In genomic region chr19:41737657-41738428, GRCm38 (mm10) we compare ENCODE assay signal across 9 mouse cellular contexts. TPM values are rescaled to one million over a fixed set of nuclear protein-coding genes. Genes with fewer than 3 reads are reported as not detected.
DNase-seq lines count a peak whose midpoint lies in the region; ATAC-seq and TF ChIP-seq lines count a peak whose summit lies in the region.
"Had no signal": no experiment of that assay in that cellular context is flagged by ENCODE, and none has a peak within 500 bp of the region (broad histone marks: within the 10 kb centered on the region; RNA-seq: fewer than 3 reads in every experiment).

No protein-coding gene starts in this region.

- no peak overlapping the region for H3K9ac ChIP-seq in stomach, embryonic 14.5 days (replicated peaks; ENCODE audit: low read depth, low read length)
- no peak overlapping the region for H3K9ac ChIP-seq in stomach, postnatal 0 days (ENCODE audit: low read length)

- no peaks in the 10 kb centered on the region for H3K9me3 ChIP-seq in stomach, embryonic 14.5 days (ENCODE audit: control insufficient read depth, low read depth, low read length)
- H3K9me3 ChIP-seq in stomach, postnatal 0 days (ENCODE audit: control insufficient read depth, low read length), result no peaks in the 10 kb centered on the region

- DNase-seq in cerebellum, postnatal 14 days, result peak; percentile 73 to 79
- no peak for DNase-seq in cerebellum, adult 9-11 months
- no peak for DNase-seq in stomach, postnatal 0 days (ENCODE audit: low spot score)
- DNase-seq in left cerebral cortex, adult 8-10 months (ENCODE audit: low spot score in 2 of 2), result peak; percentile 21 to 63
- peak; percentile 34 for DNase-seq in neural tube, embryonic 10.5 days (ENCODE audit: extremely low spot score, low spot score)
- no peak for DNase-seq in spleen, adult 12 weeks (ENCODE audit: low spot score)
- no peak for DNase-seq in urinary bladder, postnatal 25 days (ENCODE audit: low spot score)

- 0 out of 2 replicates have a peak overlapping the region, but pooled peaks have one; percentile 1 for H3K4me2 ChIP-seq in stomach, embryonic 14.5 days (replicated peaks; ENCODE audit: low read depth, low read length)
- no peak overlapping the region for H3K4me2 ChIP-seq in stomach, postnatal 0 days (replicated peaks; ENCODE audit: low read depth)

- H3K4me1 ChIP-seq in stomach, embryonic 14.5 days (ENCODE audit: control insufficient read depth, insufficient read depth, low read length), result peaks cover 9% of the 10 kb centered on the region; the same call in 1 of the 2 replicates
- no peaks in the 10 kb centered on the region for H3K4me1 ChIP-seq in stomach, postnatal 0 days (replicated peaks; ENCODE audit: control insufficient read depth, insufficient read depth)

- no peak for ATAC-seq in stomach, embryonic 14.5 days (ENCODE audit: insufficient number of reproducible peaks, insufficient read depth, low FRiP score, low read depth)
- no peak for ATAC-seq in stomach, postnatal 0 days (ENCODE audit: low FRiP score, low TSS enrichment)

- no peak overlapping the region for H3K27ac ChIP-seq in stomach, embryonic 14.5 days (ENCODE audit: low read length)
- H3K27ac ChIP-seq in stomach, postnatal 0 days (replicated peaks), result no peak overlapping the region

- H3K4me3 ChIP-seq in stomach, embryonic 14.5 days (ENCODE audit: low read depth, low read length), result no peak overlapping the region
- H3K4me3 ChIP-seq in stomach, postnatal 0 days (ENCODE audit: low read depth, low read length), result no peak overlapping the region

- H3K27me3 ChIP-seq in stomach, embryonic 14.5 days (ENCODE audit: control insufficient read depth, insufficient read depth, low read length), result peaks cover 13% of the 10 kb centered on the region
- H3K27me3 ChIP-seq in stomach, postnatal 0 days (ENCODE audit: control insufficient read depth, insufficient read depth, low read length), result peaks cover 7% of the 10 kb centered on the region; the same call in 1 of the 2 replicates

- no peak for TF ChIP-seq EP300 in stomach, postnatal 0 days (optimal IDR thresholded peaks at IDR 0.05)

- WGBS in stomach, embryonic 14.5 days, result 2% methylated on average over 18 of the region's 18 CpGs
- 4% methylated on average over 17 of the region's 18 CpGs for WGBS in stomach, postnatal 0 days

- no peak for TF ChIP-seq CTCF in stomach, postnatal 0 days (IDR thresholded peaks at IDR 0.05; ENCODE audit: low read depth)

- no peaks in the 10 kb centered on the region for H3K36me3 ChIP-seq in stomach, embryonic 14.5 days (ENCODE audit: control insufficient read depth, insufficient read depth, low read length)
- H3K36me3 ChIP-seq in stomach, postnatal 0 days (ENCODE audit: control insufficient read depth, insufficient read depth, low read length), result no peaks in the 10 kb centered on the region

RNA-seq across cellular contexts. Expression of gene Slit1, which starts 5.6 kb away (rescaled TPM):
- polyA plus RNA-seq in stomach, embryonic 14.5 days (2014; fragmentation: Nextera tagmentation; extraction: Ambion mirVana), result 1.00 and 1.4 TPM in 2 replicates
- 0.25 and 0.28 TPM in 2 replicates for polyA plus RNA-seq in stomach, postnatal 0 days (2015; fragmentation: Nextera tagmentation; extraction: Ambion mirVana)
- 10 to 100 TPM; 43.6 to 51.7 (median 48.7) TPM for total RNA-seq in left cerebral cortex, adult 8-10 months (2022)
- polyA plus RNA-seq: C2C12 had no signal

Comparison
In these comparisons a context has a peak if more than half of its experiments do, and no peak if none do; other contexts are left out.
1. DNase-seq: peak in cerebellum, postnatal 14 days (2 of 2), left cerebral cortex, adult 8-10 months (2 of 2) and neural tube, embryonic 10.5 days (single experiment); none in cerebellum, adult 9-11 months (single experiment), stomach, postnatal 0 days (single experiment), spleen, adult 12 weeks (single experiment) and urinary bladder, postnatal 25 days (single experiment).